Mouse (Mus musculus): ENCODE results near the gene 4930404N11Rik.
A peak's percentile ranks its signal among the peaks of the same experiment; 100 is the strongest.

4930404N11Rik gene

DNA sequence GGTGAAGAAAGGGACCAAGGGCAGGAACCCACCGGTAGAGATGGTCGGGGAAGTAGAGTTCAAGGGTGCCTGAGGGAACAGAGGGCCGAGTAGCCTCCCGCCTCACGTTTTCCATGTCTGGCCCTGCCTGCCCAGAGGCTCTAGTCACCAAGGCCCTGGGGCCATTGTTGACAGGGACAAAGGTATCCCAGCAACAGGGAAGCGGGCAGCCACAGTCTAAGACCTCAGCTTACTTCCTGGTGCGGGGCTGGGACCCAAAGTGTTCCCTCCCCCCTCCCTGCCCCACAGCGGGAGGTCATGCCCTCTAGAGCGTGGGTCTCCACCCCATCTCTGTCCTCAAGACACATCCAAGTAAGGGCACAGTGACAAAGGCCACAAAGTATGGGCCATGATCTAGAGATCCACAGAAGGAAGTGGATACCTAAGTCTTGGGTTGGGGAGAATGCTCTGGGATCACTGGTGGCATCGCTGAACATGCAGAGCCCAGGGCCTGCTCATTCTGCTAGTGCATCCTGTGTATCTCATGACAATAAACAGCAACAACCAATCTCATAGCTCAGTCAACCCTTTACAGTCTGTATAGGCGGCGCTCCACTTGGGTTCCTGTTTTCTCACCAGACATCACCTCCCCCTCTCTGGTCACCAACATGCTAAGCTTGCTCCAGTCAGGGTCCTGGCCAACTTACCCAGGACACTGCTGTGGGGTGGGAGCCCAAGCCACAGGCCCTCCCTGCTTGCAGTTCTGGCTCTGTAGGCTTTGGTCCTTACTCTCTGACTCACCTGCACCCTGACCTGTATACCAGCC, at the start of gene 4930404N11Rik:
Gene 4930404N11Rik (minus strand): TSS at position 145 of the 805 bp plus-strand sequence.
- DNase-seq (ENCODE audit: low spot score in 2 of 2) = no peak

DNA sequence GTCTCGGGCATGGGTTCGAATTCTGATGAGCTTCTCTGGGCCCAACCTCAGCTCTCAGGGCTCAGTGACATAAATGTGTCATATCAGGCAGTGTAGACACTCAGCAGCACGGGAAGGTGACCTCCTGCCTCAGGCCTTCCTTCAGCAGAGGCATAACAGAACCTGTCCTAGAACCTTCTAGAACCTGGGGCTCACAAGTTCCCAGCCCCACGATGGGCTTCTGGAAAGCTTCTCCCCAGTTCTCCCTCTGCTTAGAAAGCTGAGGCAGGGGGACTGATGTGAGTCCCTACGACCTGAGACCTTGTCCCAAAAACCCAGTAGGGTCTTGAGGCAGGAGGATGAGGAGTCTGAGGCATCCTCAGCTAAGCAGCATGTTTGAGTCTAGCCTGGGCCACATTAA, 49.5 kb upstream of the 4930404N11Rik start:
- DNase-seq (ENCODE audit: low spot score in 2 of 2) = no peak

DNA sequence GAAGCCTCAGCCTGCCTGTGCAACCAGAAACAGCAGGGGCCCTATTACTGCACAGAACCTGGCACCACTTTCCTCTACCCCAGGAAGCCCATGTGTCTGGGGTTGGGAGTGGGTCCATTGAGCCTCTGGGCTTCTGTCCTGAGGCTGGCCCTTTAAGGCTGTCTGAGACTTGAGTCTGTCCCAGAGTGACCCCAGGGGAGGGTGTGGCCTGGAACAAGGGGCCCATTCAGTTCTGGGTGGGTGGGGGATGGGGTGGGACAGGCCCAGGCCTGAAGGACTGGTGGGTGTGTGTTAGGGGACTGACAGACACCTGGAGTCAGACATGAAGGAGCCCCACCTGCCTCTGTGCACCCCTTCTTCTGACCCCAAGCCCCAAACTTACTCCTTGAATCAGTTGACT, 49.1 kb upstream of the 4930404N11Rik start:
- DNase-seq (ENCODE audit: low spot score in 2 of 2) = no peak

DNA sequence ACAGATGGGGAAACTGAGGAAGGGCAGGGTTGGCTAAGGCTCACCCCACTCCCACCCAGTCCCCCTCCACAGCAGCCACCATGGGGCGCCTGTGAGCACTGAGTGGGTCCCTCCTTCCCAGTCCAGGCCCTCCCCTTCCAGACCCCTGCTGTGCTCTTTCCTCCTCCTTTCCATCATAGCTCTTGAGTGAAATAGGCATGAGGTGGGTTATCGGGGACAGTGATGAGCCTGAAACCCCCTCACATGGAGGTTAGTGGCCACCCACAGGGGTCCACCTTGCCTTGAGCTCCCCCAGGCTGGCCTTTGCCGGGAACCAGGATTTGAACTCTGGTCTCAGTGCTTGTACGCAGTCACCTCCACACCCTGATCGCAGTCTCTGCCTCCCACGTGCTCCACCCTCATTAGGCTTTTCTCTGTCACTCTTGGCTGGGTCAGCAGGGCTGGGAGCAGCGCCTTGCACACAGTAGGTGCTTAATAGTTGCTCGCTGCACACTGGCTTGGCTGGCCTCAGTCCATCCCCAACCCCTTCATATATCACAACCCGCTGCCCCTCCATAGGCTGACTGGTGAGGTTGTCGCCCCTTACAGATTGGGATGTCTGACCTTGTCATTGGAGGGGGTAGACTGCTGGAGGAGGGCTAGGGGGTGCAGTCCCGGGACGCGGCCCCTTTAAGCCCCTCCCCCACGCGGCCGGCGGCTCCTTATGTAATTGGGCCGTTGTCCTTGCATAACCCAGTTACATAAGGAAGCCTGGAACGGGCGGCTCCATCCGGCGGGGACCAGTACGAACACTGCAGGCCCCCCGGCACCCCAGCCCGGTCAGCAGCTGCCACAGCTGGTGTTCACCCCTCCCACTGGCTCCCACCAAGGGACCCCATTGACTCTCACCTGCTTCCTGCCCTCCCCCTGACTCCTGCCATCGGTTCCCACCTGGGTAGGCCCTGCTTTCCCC, 48.0 kb upstream of the 4930404N11Rik start:
- DNase-seq (ENCODE audit: low spot score in 2 of 2) = no peak

DNA sequence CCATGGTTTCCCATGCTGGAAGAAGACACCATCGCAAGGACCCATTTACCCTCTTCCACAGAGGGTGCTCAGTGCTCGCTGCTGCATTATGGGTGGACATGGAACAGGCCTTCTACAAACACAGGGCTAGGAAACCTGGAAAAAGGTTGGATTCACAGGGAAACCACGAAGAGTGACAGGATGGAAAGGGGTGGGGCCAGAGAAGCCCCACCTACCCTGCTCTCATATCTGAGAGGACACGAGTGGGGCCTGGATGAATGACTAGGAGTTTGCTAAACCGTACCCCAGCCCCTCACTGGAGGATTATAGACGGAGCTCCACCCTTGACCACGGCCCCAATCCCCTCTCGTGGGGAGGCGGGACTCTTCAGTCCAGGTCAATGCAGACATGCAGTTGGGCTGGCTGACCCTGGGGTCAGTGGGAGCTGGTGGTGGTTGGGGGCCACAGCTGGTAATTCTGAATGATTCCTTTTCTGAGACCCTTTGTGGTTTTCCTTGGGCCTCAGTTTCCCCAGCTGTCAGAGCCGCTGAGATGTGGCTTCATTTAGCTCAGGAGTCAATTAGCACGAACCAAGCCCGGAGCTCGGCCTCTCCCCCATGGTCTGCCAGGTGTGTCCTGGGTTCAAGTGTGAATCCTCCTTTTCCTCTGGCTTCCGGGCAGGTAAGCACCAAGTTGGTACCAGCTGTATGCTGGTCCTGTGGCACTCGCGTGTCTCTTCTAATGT, 47.1 kb upstream of the 4930404N11Rik start:
- no peak for DNase-seq (ENCODE audit: low spot score in 2 of 2)

DNA sequence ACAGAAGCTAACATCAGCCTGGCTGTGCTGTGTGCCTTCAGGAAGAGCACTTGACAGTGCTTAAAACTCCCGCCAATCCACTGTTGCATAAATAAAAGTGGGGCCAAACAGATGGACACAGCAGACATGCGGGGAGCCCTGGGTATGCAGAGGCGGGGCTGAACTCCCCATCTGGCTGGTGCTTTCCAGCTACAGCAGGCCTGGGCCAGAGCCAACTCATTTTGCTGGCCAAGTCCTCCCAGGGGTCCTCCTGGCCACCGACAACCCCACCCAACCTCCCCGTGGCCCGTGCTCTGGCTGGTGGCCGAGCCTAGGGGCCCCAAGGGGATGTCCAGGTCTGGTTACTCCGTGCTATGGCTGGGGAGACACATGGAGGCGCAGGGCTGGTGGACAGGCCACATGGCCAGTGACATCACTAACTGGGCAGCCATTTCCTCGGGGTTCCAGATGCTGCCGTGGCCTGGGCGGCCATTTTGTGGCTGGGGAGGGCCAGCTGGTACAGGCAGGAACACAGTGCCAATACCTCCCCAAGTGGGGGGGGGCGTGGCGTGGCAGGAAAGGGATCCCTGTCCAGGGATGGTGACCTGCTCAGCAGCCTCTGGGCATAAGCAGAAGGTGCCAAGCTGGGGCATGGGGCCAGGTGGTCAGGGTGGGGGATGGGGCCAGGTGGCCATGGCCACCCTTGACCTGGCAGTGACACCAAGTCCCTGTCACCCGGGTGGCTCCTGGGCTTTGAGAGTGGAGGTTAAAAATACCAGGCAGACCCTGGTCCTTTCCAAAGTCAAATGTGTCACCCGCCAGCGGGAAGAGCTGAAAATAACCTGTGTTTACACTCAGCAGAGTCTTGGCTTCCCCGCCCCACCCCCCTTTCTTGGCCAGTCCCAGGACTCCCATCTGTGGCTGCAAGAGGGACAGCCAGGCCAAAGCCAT, 46.1 kb upstream of the 4930404N11Rik start:
- DNase-seq (ENCODE audit: low spot score in 2 of 2) = no peak

DNA sequence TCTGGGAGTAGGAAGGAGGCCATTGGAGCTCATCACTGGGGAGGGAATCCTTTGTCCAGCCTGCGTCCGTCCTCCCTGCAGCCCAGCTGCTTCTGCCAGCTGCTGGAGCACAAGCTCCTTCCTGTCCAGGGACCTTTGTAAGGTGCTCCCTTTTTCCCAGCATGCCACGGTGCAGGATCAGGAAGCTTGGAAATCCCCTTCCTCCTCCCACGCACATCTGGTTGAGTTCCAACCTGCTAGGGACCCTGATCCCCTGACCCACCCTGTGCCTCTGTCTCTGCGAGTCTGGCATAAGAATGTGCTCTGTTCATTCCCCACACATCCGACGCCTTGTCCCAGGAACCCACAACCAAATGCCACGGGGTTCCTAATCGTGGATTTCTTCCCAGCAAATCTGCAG, 45.4 kb upstream of the 4930404N11Rik start:
- DNase-seq (ENCODE audit: low spot score in 2 of 2) = no peak

DNA sequence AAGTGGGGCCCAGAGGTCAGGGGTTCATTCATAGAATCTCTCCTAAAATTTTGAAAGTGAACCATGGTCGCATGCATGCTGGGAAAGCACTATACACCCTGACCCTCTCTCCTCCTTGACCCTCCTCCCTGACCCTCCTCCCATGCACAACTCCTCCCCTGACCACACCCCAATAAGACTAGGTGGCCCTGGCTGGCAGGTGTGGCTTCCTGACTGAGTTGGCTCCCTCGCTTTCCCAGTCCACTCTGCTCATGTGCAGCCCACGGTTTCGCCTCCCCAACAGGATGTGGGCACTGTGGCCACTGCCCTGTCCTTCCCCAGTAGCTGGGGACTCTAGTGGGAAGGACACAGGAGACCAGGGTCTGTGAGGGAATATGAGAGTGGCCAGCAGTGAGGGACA, 44.7 kb upstream of the 4930404N11Rik start:
- DNase-seq (ENCODE audit: low spot score in 2 of 2) = no peak

DNA sequence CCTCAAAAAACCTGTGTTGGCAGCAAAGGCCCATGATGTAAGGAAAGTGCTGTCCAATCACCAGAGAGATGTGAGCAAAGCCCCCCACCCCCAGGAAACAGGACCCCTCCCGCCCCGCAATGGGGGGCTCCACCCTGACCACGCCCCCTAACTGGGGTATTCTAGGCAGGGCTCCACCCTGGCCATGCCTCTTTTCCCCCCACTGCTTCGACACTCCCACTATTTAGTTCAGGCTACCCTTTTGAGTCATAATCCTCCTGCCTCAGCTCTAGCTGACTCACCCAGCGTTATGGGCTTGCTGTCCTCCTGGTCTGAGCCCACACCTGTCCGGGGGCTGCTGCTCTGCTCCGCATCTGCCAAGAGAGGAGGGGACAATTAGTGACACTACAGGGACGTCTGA, 43.7 kb upstream of the 4930404N11Rik start:
- DNase-seq (ENCODE audit: low spot score in 2 of 2) = no peak

DNA sequence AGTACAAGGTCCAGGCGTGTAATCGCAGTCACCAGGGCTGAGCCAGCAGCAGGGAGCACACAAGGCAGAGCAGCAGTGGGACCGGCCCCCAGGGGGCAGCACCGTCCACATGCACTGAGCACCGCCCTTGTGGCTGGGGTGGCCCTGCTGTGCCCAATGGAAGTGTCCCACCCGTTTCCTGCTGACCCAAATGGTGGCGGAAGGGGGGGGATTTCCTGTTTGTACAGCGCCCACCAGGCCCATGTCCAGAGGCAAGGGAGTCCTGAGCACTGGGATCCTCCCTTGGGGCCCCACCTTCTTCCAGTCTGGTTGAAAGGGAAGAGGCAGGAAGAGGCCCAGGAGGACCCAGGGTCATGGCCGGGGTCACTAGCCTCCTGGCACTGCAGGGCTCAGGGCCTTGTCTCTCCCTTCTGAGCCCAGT, 43.3 kb upstream of the 4930404N11Rik start:
- peak in 1 of 2 experiments; percentile 75 for DNase-seq (ENCODE audit: low spot score in 2 of 2)

DNA sequence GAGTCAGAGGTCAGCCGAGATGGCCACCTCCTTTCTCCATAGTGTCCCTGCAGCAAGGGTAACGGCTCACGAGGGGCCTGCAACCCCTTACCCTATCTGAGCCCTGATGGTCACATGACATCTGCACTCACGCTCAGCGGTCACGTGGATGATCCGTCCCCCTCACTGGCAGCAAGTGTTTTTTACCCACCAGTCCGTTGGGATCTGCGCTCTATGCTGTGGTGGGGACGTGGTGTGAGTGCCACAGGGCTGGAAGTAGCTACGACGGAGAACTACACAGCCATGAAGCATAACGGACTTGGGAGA, 42.8 kb upstream of the 4930404N11Rik start:
- DNase-seq (ENCODE audit: low spot score in 2 of 2) = no peak

DNA sequence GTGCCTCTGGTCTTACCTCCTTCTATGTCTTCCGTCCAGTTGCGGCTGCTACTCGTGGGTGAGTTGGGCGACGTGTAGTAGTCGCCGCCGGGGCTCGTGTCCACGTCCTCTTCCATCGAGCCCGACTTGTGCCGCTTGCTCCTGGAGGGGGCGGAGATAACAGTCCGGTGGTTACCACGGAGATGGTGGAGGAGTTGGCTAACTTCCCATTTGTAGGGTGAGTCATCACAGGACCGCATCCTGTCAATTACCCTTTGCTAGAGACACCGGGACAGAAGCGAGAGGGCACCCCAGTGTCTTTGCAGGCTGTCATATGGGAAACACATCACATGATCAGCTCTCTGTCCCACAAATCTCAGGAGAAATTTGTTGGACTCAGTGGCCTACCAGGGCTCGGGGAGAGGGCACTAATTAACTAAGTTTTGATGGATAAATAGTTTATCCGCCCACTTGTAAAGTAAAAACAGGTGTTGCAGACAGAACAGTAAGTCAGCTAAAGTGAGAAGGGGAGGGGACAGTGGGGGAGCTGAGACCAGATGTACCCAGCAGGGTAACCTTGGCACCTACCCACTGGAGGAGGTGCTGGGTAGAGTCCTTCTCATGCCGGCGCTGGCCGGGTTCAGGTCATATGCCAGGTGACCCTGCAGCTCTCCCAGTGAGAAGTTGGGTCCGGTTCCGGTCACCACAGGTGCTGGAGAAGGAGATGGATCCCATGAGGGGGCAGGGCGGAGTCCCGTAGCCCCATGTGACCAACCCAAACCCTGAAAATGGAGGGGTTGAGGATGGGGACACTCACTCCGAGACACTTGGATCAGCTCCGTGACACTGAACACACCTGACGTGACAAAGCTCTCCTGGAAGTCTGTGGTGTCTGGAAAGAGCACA, 42.2 kb upstream of the 4930404N11Rik start:
- no peak for DNase-seq (ENCODE audit: low spot score in 2 of 2)

DNA sequence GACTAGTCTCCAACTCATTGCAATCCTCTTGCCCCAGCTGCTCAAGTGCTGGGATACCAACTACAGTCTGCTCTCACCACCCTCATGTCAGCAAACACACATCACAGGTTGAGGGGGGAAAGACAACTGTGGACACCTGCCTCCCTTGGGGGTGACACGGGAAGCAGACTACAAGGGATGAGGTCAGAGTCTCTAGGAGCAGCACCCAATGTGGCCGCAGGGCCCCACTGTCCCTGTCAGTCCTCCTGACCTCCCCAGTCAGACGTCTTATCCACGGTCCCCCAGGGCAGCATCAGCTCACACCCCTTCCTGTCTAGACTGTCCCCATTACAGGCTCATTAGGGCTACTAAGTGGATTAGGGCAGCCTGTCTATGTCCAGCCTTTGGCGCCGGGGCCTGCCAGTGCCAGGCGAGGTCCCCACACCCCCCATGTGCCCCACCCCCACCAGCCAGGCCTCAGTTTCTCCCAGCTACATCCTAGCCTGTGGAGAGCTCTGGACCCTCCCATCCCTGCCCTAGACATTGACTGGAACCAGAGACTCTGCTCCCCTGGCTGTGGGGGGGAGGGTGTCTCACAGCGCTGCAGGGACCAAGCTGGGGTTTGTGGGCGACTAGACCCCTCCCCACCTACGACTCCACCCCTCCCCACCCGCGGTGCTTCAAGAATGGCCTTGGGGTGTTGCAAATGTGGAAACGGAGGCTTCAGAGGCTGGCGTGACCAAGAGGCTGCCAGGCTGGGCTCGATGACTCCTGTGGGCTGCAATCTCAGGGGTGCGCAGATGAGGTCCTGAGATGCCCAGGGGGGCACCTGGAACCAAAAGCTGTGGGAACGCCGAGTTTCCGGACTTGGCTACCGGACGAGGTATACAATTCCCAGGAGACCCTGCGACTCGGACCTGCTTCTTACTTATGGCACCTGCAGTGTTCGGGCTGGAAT, 41.2 kb upstream of the 4930404N11Rik start:
- DNase-seq (ENCODE audit: low spot score in 2 of 2) = no peak

DNA sequence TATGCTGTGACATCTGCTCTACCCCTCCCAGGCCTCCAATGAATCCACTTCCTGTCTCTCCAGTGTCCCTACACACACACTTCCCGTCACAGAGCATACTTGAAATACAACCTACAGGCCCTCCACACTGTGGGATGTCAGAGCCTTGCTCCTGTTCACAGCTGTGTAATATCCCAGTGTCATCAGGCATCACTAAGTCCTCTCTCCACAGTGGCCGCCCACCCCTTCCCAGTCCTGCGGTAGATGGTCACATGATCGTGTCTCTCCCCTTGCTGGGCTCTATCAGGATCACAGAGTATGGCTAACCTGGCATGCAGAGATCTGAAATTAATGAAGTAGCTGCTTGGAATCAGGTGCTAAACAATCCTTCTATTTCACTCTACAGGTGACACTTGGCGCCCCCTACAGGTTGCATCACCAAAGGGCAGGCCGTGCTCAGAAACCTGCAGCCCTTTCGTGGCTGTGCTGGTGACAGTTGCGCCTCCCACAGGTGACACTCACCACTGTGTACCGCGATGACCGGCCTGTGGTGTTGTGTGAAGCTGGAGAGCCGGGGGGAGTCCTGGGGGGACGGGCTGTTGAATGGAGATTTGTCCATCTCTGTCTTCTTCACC, 40.1 kb upstream of the 4930404N11Rik start:
- DNase-seq (ENCODE audit: low spot score in 2 of 2) = peak; percentile 50 to 77

DNA sequence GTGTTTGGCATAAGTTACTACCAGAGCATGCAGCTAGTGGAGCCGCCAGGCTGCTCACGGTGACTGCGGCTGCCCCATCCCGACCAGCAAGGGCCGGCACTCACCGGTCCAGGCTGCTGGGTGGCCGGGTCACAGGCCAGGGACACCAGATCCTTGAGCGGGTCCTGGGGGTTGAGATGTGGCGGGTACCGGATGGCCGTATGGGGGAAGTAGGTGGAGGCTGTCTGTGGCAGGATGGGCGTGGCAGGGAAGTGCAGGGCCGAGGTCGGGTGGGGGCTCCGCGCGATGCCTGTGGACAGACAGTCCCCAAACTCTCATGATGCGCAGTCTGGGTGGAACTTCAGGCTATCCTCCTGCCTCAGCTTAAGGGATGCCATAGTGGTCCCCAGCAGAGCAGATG, 39.1 kb upstream of the 4930404N11Rik start:
- DNase-seq (ENCODE audit: low spot score in 2 of 2) = no peak

DNA sequence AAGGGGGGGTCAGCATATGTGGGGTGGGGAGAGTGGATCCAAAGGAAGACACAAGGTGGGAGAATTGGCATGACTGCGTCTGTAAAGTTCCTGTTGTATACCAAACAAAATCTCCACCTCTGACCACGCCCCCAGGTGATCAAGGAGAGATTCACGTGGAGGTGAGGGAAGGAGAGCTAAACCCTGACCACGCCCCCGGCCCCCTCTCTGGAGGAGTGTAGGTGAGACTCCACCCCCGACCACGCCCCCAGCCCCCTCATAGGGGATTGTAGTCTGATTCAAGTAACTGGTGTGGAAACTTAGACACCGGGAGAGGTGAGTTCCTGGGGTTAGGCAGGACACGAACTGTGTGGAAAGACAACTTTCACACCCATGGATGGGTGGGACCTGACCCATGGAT, 38.5 kb upstream of the 4930404N11Rik start:
- DNase-seq (ENCODE audit: low spot score in 2 of 2) = no peak

DNA sequence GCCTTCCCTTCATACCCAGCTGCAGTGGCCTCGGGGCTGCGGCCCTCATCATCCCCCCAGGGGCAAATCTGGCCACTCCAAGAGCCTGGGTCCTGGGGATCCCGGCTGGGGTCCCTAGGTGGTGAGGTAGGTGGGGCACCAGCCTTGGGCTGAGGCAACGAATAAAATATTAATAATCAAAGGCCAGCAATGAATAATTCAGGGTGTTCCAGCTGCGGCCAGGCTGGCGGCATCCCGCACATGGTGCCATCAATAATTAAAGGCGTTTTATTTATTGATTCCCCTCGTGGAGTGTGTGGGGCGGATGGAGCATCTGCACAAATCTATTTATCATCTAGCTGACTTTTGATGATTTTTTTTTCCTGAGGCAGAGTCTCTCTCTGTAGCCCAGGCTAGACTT, 37.9 kb upstream of the 4930404N11Rik start:
- no peak for DNase-seq (ENCODE audit: low spot score in 2 of 2)

DNA sequence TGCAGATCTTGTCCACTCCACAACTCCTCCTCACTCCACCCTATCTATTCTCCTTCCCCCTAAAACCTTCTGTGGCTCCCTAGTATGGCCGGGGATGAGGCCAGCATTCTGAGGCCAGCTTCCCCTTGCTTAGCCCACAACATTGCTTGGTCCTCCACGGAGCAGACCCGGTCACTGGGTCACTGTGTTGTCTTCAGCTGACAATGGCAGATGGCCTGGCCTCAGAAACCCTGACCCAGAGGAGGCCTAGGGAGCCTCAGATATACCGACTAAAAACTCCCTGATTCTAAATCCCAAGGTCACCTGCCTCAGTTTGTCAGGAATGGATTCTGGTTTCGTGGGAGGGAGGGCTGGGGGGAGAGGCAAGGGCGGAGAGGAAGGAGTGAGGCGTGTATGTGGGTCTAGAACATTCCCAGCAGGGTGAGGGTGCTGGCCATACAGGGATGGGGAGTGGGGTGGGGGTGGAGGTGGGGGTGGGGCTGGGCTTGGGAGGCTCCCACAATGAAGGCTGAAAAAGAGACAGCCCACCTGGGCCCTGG, 36.7 kb upstream of the 4930404N11Rik start:
- DNase-seq (ENCODE audit: low spot score in 2 of 2) = no peak

Measured in thymus, postnatal 10 days (tissue).